Mouse (Mus musculus): ENCODE results near the gene Vmn2r77. TPM values are rescaled to one million over a fixed set of nuclear protein-coding genes. Genes with fewer than 3 reads are reported as not detected.

Gene Vmn2r77
- 0.07 TPM in 1 of 2 replicates, not detected in the other for polyA plus RNA-seq (2012; rRNA removed; ENCODE audit: low replicate concordance)

GRCm38 (mm10) chr7:86794727-86795126 is at the start of gene Vmn2r77:
Vmn2r77 (plus strand) TSS chr7:86795027.

GRCm38 (mm10) chr7:86775617-86776325 is 19.1 kb upstream of the Vmn2r77 start, which contains the start of gene Folh1:
Folh1 (minus strand) TSS chr7:86775943.

Other genes starting within 250 kb of the Vmn2r77 start
- gene Olfr295, start 211.2 kb upstream of the Vmn2r77 start, polyA plus RNA-seq (2012; rRNA removed; ENCODE audit: low replicate concordance) = not detected in 2 replicates
- not detected in 2 replicates for gene Olfr294, start 178.4 kb upstream of the Vmn2r77 start, polyA plus RNA-seq (2012; rRNA removed; ENCODE audit: low replicate concordance)
- gene Olfr293, start 146.0 kb upstream of the Vmn2r77 start, polyA plus RNA-seq (2012; rRNA removed; ENCODE audit: low replicate concordance) = not detected in 2 replicates
- not detected in 2 replicates for gene Olfr292, start 106.7 kb upstream of the Vmn2r77 start, polyA plus RNA-seq (2012; rRNA removed; ENCODE audit: low replicate concordance)
- 0.78 and 15.8 TPM in 2 replicates for gene Folh1, start 19.1 kb upstream of the Vmn2r77 start, polyA plus RNA-seq (2012; rRNA removed; ENCODE audit: low replicate concordance)
- not detected in 2 replicates for gene Vmn2r78, start 120.1 kb downstream of the Vmn2r77 start, polyA plus RNA-seq (2012; rRNA removed; ENCODE audit: low replicate concordance)
- not detected in 2 replicates for gene Vmn2r79, start 201.1 kb downstream of the Vmn2r77 start, polyA plus RNA-seq (2012; rRNA removed; ENCODE audit: low replicate concordance)